8 mouse cellular contexts compared by ENCODE assay signal in genomic region chr6:91972201-91972646, GRCm38 (mm10). TPM values are rescaled to one million over a fixed set of nuclear protein-coding genes. Genes with fewer than 3 reads are reported as not detected.
A peak's percentile ranks its signal among the peaks of the same experiment; 100 is the strongest.
DNase-seq lines count a peak whose midpoint lies in the region; ATAC-seq and TF ChIP-seq lines count a peak whose summit lies in the region.

No protein-coding gene starts in this region.

- H3K4me3 ChIP-seq in layer of hippocampus, adult 2 months, result no peak overlapping the region
- H3K4me3 ChIP-seq in embryonic facial prominence, embryonic 14.5 days (ENCODE audit: low read depth, low read length), result no peak overlapping the region
- no peak overlapping the region for H3K4me3 ChIP-seq in limb, embryonic 14.5 days (replicated peaks; ENCODE audit: low read length)
- H3K4me3 ChIP-seq in midbrain, embryonic 11.5 days (ENCODE audit: low read depth, low read length), result no peak overlapping the region

- H3K36me3 ChIP-seq in embryonic facial prominence, embryonic 14.5 days (ENCODE audit: control insufficient read depth, insufficient read depth, low read length), result no peaks in the 10 kb centered on the region
- H3K36me3 ChIP-seq in limb, embryonic 14.5 days (ENCODE audit: control insufficient read depth, insufficient read depth, low read length), result no peaks in the 10 kb centered on the region
- no peaks in the 10 kb centered on the region for H3K36me3 ChIP-seq in midbrain, embryonic 11.5 days (ENCODE audit: control insufficient read depth, insufficient read depth, low read length)

- no peak overlapping the region for H3K4me2 ChIP-seq in embryonic facial prominence, embryonic 14.5 days (ENCODE audit: low read depth, low read length)
- H3K4me2 ChIP-seq in limb, embryonic 14.5 days (replicated peaks; ENCODE audit: low read depth, low read length, severe bottlenecking), result no peak overlapping the region
- no peak overlapping the region for H3K4me2 ChIP-seq in midbrain, embryonic 11.5 days

- no peaks in the 10 kb centered on the region for H3K27me3 ChIP-seq in embryonic facial prominence, embryonic 14.5 days (replicated peaks; ENCODE audit: control insufficient read depth, insufficient read depth, low read length)
- H3K27me3 ChIP-seq in limb, embryonic 14.5 days (ENCODE audit: control insufficient read depth, insufficient read depth, low read length), result no peaks in the 10 kb centered on the region
- no peaks in the 10 kb centered on the region for H3K27me3 ChIP-seq in midbrain, embryonic 11.5 days (ENCODE audit: control insufficient read depth, insufficient read depth, low read length)

- H3K9ac ChIP-seq in embryonic facial prominence, embryonic 14.5 days (ENCODE audit: low read depth, low read length), result no peak overlapping the region
- no peak overlapping the region for H3K9ac ChIP-seq in limb, embryonic 14.5 days (ENCODE audit: low read depth, low read length, severe bottlenecking)
- no peak overlapping the region for H3K9ac ChIP-seq in midbrain, embryonic 11.5 days (ENCODE audit: low read length)

- H3K4me1 ChIP-seq in embryonic facial prominence, embryonic 14.5 days (ENCODE audit: control insufficient read depth, insufficient read depth, low read length), result no peaks in the 10 kb centered on the region
- H3K4me1 ChIP-seq in limb, embryonic 14.5 days (ENCODE audit: control insufficient read depth, insufficient read depth, low read length), result 0 out of 2 replicates have a peak, but pooled peaks cover 4% of the 10 kb centered on the region
- H3K4me1 ChIP-seq in midbrain, embryonic 11.5 days (ENCODE audit: control insufficient read depth, insufficient read depth, low read length), result 0 out of 2 replicates have a peak, but pooled peaks cover 2% of the 10 kb centered on the region

- DNase-seq in layer of hippocampus, adult 2 months (ENCODE audit: low spot score in 2 of 2), result no peak
- no peak for DNase-seq in layer of hippocampus, postnatal 25 days (ENCODE audit: extremely low spot score in 1 of 2, low spot score in 1 of 2)
- peak; percentile 60 for DNase-seq in embryonic facial prominence, embryonic 14.5 days (ENCODE audit: low spot score)
- DNase-seq in heart, postnatal 36 days, result peak; percentile 71 to 73
- peak; percentile 17 for DNase-seq in limb, embryonic 14.5 days (ENCODE audit: low spot score)
- peak; percentile 85 for DNase-seq in midbrain, embryonic 11.5 days (ENCODE audit: low spot score, missing footprints)
- no peak for DNase-seq in cerebellum, adult 11-12 months
- DNase-seq in left cerebral cortex, postnatal 14 days (ENCODE audit: low spot score in 2 of 2), result no peak

- H3K27ac ChIP-seq in layer of hippocampus, adult 2 months, result peak overlapping the region; percentile 46; the same call in 1 of the 2 replicates
- H3K27ac ChIP-seq in embryonic facial prominence, embryonic 14.5 days (replicated peaks; ENCODE audit: low read depth, low read length), result no peak overlapping the region
- no peak overlapping the region for H3K27ac ChIP-seq in limb, embryonic 14.5 days (replicated peaks; ENCODE audit: low read depth, low read length)
- H3K27ac ChIP-seq in midbrain, embryonic 11.5 days (ENCODE audit: low read depth, low read length), result no peak overlapping the region

- TF ChIP-seq CTCF in layer of hippocampus, adult 2 months (conservative IDR thresholded peaks at IDR 0.05), result peak; percentile 40

- ATAC-seq in embryonic facial prominence, embryonic 14.5 days (ENCODE audit: low read depth), result peak; percentile 33; the same call in 1 of the 2 replicates
- no peak for ATAC-seq in limb, embryonic 14.5 days (ENCODE audit: low FRiP score, low read depth)
- no peak for ATAC-seq in midbrain, embryonic 11.5 days (ENCODE audit: low FRiP score)

- H3K9me3 ChIP-seq in embryonic facial prominence, embryonic 14.5 days (ENCODE audit: control insufficient read depth, low read length), result no peaks in the 10 kb centered on the region
- H3K9me3 ChIP-seq in limb, embryonic 14.5 days (ENCODE audit: control insufficient read depth, low read length), result no peaks in the 10 kb centered on the region
- no peaks in the 10 kb centered on the region for H3K9me3 ChIP-seq in midbrain, embryonic 11.5 days (ENCODE audit: control insufficient read depth, low read length)

- intact Hi-C loops in heart, postnatal 36 days (cut with DNase I), result no loop called here
- intact Hi-C loops in left cerebral cortex, postnatal 14 days (cut with DNase I), result no loop called here

- no peak for TF ChIP-seq POLR2A in limb, embryonic 14.5 days (IDR thresholded peaks at IDR 0.05; ENCODE audit: borderline replicate concordance, extremely low read depth, insufficient read depth, insufficient read length)

- 46% methylated on average over 7 of the region's 9 CpGs for WGBS in embryonic facial prominence, embryonic 14.5 days
- WGBS in limb, embryonic 14.5 days, result 41% methylated on average over 9 of the region's 9 CpGs
- 59% methylated on average over 9 of the region's 9 CpGs for WGBS in midbrain, embryonic 11.5 days

RNA-seq across cellular contexts. Expression of gene Fgd5, which starts 6.5 kb away (rescaled TPM):
- 1 to 10 TPM; 4.3 to 5.7 TPM for total RNA-seq in layer of hippocampus, adult 2 months (2021)
- total RNA-seq in layer of hippocampus, postnatal 25 days (2021), result 1 to 10 TPM; 5.3 to 5.5 TPM
- 9.4 and 9.9 TPM in 2 replicates for polyA plus RNA-seq in embryonic facial prominence, embryonic 14.5 days (2014; fragmentation: Nextera tagmentation; extraction: Ambion mirVana)
- total RNA-seq in heart, postnatal 36 days (2021), result 10 to 100 TPM; 19.6 to 29.9 TPM
- 10.0 and 10.9 TPM in 2 replicates for polyA plus RNA-seq in limb, embryonic 14.5 days (2012; rRNA removed)
- polyA plus RNA-seq in limb, embryonic 14.5 days (2014; fragmentation: Nextera tagmentation; extraction: Ambion mirVana), result 8.1 and 8.5 TPM in 2 replicates
- polyA plus RNA-seq in midbrain, embryonic 11.5 days (2014; fragmentation: Nextera tagmentation; extraction: Ambion mirVana), result 3.5 and 4.0 TPM in 2 replicates
- total RNA-seq in left cerebral cortex, postnatal 14 days (2021), result 1 to 10 TPM; 6.2 to 7.0 TPM

Comparison
In these comparisons a context has a peak if more than half of its experiments do, and no peak if none do; other contexts are left out.
1. DNase-seq: peak in embryonic facial prominence, embryonic 14.5 days (single experiment), heart, postnatal 36 days (2 of 2), limb, embryonic 14.5 days (single experiment) and midbrain, embryonic 11.5 days (single experiment); none in layer of hippocampus, adult 2 months (0 of 2), layer of hippocampus, postnatal 25 days (0 of 2), cerebellum, adult 11-12 months (single experiment) and left cerebral cortex, postnatal 14 days (0 of 2).